In genomic region chr7:98867794-98868150, GRCm38 (mm10) we compare ENCODE assay signal across 22 mouse cellular contexts. TPM values are rescaled to one million over a fixed set of nuclear protein-coding genes. Genes with fewer than 3 reads are reported as not detected.
A peak's percentile ranks its signal among the peaks of the same experiment; 100 is the strongest.
DNase-seq lines count a peak whose midpoint lies in the region; ATAC-seq lines count a peak whose summit lies in the region.
"Had no signal": no experiment of that assay in that cellular context is flagged by ENCODE, and none has a peak within 500 bp of the region (broad histone marks: within the 10 kb centered on the region; RNA-seq: fewer than 3 reads in every experiment).

No protein-coding gene starts in this region.

- H3K4me1 ChIP-seq in heart, embryonic 10.5 days = peaks cover 78% of the 10 kb centered on the region
- peaks cover 38 to 39% of the 10 kb centered on the region in 2 experiments for H3K4me1 ChIP-seq in heart, embryonic 14.5 days (ENCODE audit: control insufficient read depth in 2 of 2, insufficient read depth in 2 of 2, low read length in 2 of 2)
- peaks cover 47% of the 10 kb centered on the region for H3K4me1 ChIP-seq in midbrain, embryonic 10.5 days
- H3K4me1 ChIP-seq in midbrain, embryonic 15.5 days = peaks cover 15% of the 10 kb centered on the region; the same call in 1 of the 2 replicates
- H3K4me1 ChIP-seq in limb, embryonic 10.5 days = peaks cover 74% of the 10 kb centered on the region

- H3K36me3 ChIP-seq in heart, embryonic 10.5 days = no peaks in the 10 kb centered on the region
- H3K36me3 ChIP-seq in heart, embryonic 14.5 days (ENCODE audit: control insufficient read depth, insufficient read depth, low read length) = no peaks in the 10 kb centered on the region
- no peaks in the 10 kb centered on the region for H3K36me3 ChIP-seq in midbrain, embryonic 10.5 days
- no peaks in the 10 kb centered on the region for H3K36me3 ChIP-seq in midbrain, embryonic 15.5 days (replicated peaks)
- no peaks in the 10 kb centered on the region for H3K36me3 ChIP-seq in limb, embryonic 10.5 days
- H3K36me3 ChIP-seq: embryonic facial prominence, embryonic 13.5 days; forebrain, embryonic 12.5 days; G1E had no signal

- 54% methylated on average over 2 of the region's 2 CpGs for WGBS in heart, embryonic 10.5 days
- WGBS in heart, embryonic 14.5 days = 62% methylated on average over 2 of the region's 2 CpGs
- 89% methylated on average over 2 of the region's 2 CpGs for WGBS in midbrain, embryonic 10.5 days
- 100% methylated on average over 2 of the region's 2 CpGs for WGBS in midbrain, embryonic 15.5 days
- 87% methylated on average over 2 of the region's 2 CpGs for WGBS in limb, embryonic 10.5 days

- H3K4me2 ChIP-seq in heart, embryonic 14.5 days (ENCODE audit: low read length) = no peak overlapping the region; the same call in 1 of the 2 replicates
- no peak overlapping the region for H3K4me2 ChIP-seq in midbrain, embryonic 15.5 days
- H3K4me2 ChIP-seq: forebrain, embryonic 12.5 days; hindbrain, embryonic 14.5 days had no signal

- no peak for DNase-seq in heart, embryonic 10.5 days (ENCODE audit: low spot score)
- no peak for DNase-seq in heart, postnatal 4 days
- DNase-seq in heart, adult 9 months (ENCODE audit: low spot score in 2 of 2) = no peak
- DNase-seq in midbrain, embryonic 10.5 days (ENCODE audit: low spot score) = no peak
- no peak for DNase-seq in limb, embryonic 10.5 days (ENCODE audit: low spot score)
- DNase-seq in embryo, embryonic 9.5 days (ENCODE audit: extremely low spot score) = no peak
- DNase-seq: adrenal gland, postnatal 14 days; B cell, adult 2 months; cerebellum, adult 11-12 months; cerebellum, adult 9-10 months; cerebellum, postnatal 25 days; gastrocnemius, postnatal 14 days had no signal

- peak overlapping the region; percentile 34; the same call in 1 of the 2 replicates for H3K9ac ChIP-seq in heart, embryonic 14.5 days (ENCODE audit: low read length)
- H3K9ac ChIP-seq in midbrain, embryonic 15.5 days = no peak overlapping the region
- H3K9ac ChIP-seq: forebrain, embryonic 12.5 days; hindbrain, embryonic 14.5 days had no signal

- H3K27me3 ChIP-seq in heart, embryonic 10.5 days (ENCODE audit: insufficient read depth, poor library complexity, severe bottlenecking) = peaks cover 35% of the 10 kb centered on the region
- H3K27me3 ChIP-seq in heart, embryonic 14.5 days (ENCODE audit: control insufficient read depth, insufficient read depth, low read length) = no peaks in the 10 kb centered on the region
- H3K27me3 ChIP-seq in midbrain, embryonic 10.5 days (ENCODE audit: low read depth, poor library complexity, severe bottlenecking) = peaks cover 59% of the 10 kb centered on the region
- no peaks in the 10 kb centered on the region for H3K27me3 ChIP-seq in midbrain, embryonic 15.5 days (replicated peaks)
- peaks cover 94% of the 10 kb centered on the region for H3K27me3 ChIP-seq in limb, embryonic 10.5 days (ENCODE audit: low read depth, poor library complexity, severe bottlenecking)

- no peaks in the 10 kb centered on the region for H3K9me3 ChIP-seq in heart, embryonic 10.5 days
- no peaks in the 10 kb centered on the region for H3K9me3 ChIP-seq in heart, embryonic 14.5 days (ENCODE audit: control insufficient read depth, low read length)
- H3K9me3 ChIP-seq in midbrain, embryonic 10.5 days (replicated peaks) = no peaks in the 10 kb centered on the region
- H3K9me3 ChIP-seq in midbrain, embryonic 15.5 days = no peaks in the 10 kb centered on the region
- no peaks in the 10 kb centered on the region for H3K9me3 ChIP-seq in limb, embryonic 10.5 days (replicated peaks)
- H3K9me3 ChIP-seq: embryonic facial prominence, embryonic 13.5 days; forebrain, embryonic 12.5 days; G1E had no signal

- no peak overlapping the region for H3K4me3 ChIP-seq in heart, embryonic 10.5 days
- no peak overlapping the region for H3K4me3 ChIP-seq in heart, embryonic 14.5 days (ENCODE audit: control insufficient read depth in 1 of 2, insufficient read depth in 1 of 2, low read depth in 1 of 2, low read length in 2 of 2)
- H3K4me3 ChIP-seq in midbrain, embryonic 10.5 days = no peak overlapping the region
- no peak overlapping the region for H3K4me3 ChIP-seq in midbrain, embryonic 15.5 days
- H3K4me3 ChIP-seq in limb, embryonic 10.5 days = no peak overlapping the region
- H3K4me3 ChIP-seq: embryonic facial prominence, embryonic 13.5 days; forebrain, embryonic 12.5 days had no signal

- H3K27ac ChIP-seq in heart, embryonic 10.5 days = peak overlapping the region; percentile 71
- 0 out of 4 replicates have a peak overlapping the region, but pooled peaks of 1 of the 2 experiments have one; percentile 26 for H3K27ac ChIP-seq in heart, embryonic 14.5 days (replicated peaks in 1 of 2; ENCODE audit: control insufficient read depth in 1 of 2, insufficient read depth in 1 of 2, low read depth in 2 of 2, low read length in 2 of 2)
- peak overlapping the region; percentile 28; the same call in 1 of the 2 replicates for H3K27ac ChIP-seq in midbrain, embryonic 10.5 days (replicated peaks)
- no peak overlapping the region for H3K27ac ChIP-seq in midbrain, embryonic 15.5 days
- peak overlapping the region; percentile 27 for H3K27ac ChIP-seq in limb, embryonic 10.5 days
- H3K27ac ChIP-seq: embryonic facial prominence, embryonic 13.5 days; forebrain, embryonic 12.5 days; hindbrain, embryonic 14.5 days had no signal

- no peak for ATAC-seq in heart, embryonic 14.5 days (ENCODE audit: insufficient number of reproducible peaks, insufficient read depth, low FRiP score, low read depth)
- no peak for ATAC-seq in midbrain, embryonic 15.5 days (replicated peaks)
- ATAC-seq: activated CD4-positive, CD25-positive, alpha-beta regulatory T cell, adult 4 months; CD4-positive, CD25-positive, alpha-beta regulatory T cell, adult 4 months; Patski had no signal

RNA-seq across cellular contexts. Expression of gene Wnt11, which starts 32.9 kb away (rescaled TPM):
- 29.0 and 29.4 TPM in 2 replicates for polyA plus RNA-seq in heart, embryonic 10.5 days (2016; fragmentation: Nextera tagmentation; extraction: Ambion mirVana)
- 1 to 10 TPM; 4.4 to 5.7 TPM for total RNA-seq in heart, postnatal 4 days (2021)
- 13.5 and 14.7 TPM in 2 replicates for polyA plus RNA-seq in heart, embryonic 14.5 days (2014; fragmentation: Nextera tagmentation; extraction: Ambion mirVana)
- 0.62 and 0.70 TPM in 2 replicates for polyA plus RNA-seq in midbrain, embryonic 10.5 days (2016; fragmentation: Nextera tagmentation; extraction: Ambion mirVana)
- 0.99 and 1.0 TPM in 2 replicates for polyA plus RNA-seq in midbrain, embryonic 15.5 days (2015; fragmentation: Nextera tagmentation; extraction: Ambion mirVana)
- polyA plus RNA-seq in limb, embryonic 10.5 days (2016; fragmentation: Nextera tagmentation; extraction: Ambion mirVana) = 10.3 and 19.3 TPM in 2 replicates
- total RNA-seq: G1E; hematopoietic stem cell, adult 5-6 weeks had no signal
- polyA plus RNA-seq: activated CD4-positive, CD25-positive, alpha-beta regulatory T cell, adult 4 months; CD4-positive, CD25-positive, alpha-beta regulatory T cell, adult 4 months; G1E had no signal
